Mouse (Mus musculus) thymus, adult 2 months (tissue): ENCODE results near the gene Enox1.

Source experiments
- CTCF ChIP-seq: fragments of 200-500 bp; IDR thresholded peaks from 2 replicates; pipeline ENCODE4 v1.5.1; 2012; ENCODE audit warnings: mild to moderate bottlenecking, control low read depth, low read length, moderate library complexity, borderline replicate concordance; ENCODE audit not compliant: control insufficient read depth, poor library complexity, insufficient read depth; ENCODE audit errors: extremely low read depth
- POLR2A ChIP-seq: fragments of 200-500 bp; IDR thresholded peaks from 2 replicates; pipeline ENCODE4 v1.6.1; 2012; ENCODE audit warnings: mild to moderate bottlenecking, low read length, control low read depth, moderate library complexity; ENCODE audit not compliant: control insufficient read depth, poor library complexity, insufficient read depth; ENCODE audit errors: extremely low read depth

DNA sequence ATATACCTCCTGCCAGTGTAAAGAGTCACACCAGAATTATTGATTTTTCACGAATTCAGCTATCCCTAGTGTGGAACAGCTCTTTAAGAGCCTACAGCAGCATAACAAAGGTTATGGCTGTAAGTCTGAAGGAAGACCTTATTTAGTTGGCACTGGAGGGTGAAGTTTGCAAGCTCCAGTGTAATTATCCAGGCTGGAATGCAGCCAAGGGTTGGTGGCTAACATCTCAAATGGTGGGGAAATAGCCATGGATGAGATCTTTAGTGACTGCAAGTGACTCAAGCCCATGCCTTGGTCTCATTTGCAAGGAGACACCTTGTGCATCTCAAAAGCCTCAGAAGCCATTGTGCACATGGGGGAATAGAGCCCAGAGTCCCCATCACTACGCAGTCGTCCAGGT, 5.9 kb downstream of the Enox1 start:
- TF ChIP-seq CTCF (no peak), POLR2A (no peak)
